Mouse (Mus musculus): Measurements from ENCODE around the gene Dok5.

DNA sequence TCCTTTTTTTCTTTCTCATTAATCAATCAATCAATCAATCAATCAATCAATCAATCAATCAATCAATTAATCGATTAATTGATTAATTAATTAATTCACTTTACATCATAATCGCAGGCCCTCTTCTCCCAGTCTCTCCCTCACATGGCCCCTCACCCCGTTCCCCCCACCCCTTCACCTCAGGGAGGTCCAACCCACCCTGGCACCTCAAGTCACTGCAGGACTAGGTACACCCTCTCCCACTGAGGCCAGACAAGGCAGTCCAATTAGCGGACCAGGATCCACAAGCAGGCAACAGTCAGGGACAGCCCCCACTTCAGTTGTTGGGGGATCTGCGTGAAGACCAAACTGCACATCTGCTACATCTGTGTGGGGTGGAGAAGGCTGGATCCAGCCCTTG is 146.3 kb downstream of the Dok5 start:
- no peak for TF ChIP-seq GATA1 (IDR thresholded peaks at IDR 0.05; ENCODE audit: borderline replicate concordance, low read length)
- no peak for TF ChIP-seq FLI1 (IDR thresholded peaks at IDR 0.05; ENCODE audit: low read length)

Data from megakaryocyte, embryonic 14.5 days (primary cell).